Mouse (Mus musculus) MN1 (cell line): ENCODE data around the gene Mindy4b-ps.

Experiments
- DNase-seq: peaks from one replicate; pipeline ENCODE4 v3.0.0-alpha.2; 2016; ENCODE audit warnings: low spot score

The Mindy4b-ps gene

DNA sequence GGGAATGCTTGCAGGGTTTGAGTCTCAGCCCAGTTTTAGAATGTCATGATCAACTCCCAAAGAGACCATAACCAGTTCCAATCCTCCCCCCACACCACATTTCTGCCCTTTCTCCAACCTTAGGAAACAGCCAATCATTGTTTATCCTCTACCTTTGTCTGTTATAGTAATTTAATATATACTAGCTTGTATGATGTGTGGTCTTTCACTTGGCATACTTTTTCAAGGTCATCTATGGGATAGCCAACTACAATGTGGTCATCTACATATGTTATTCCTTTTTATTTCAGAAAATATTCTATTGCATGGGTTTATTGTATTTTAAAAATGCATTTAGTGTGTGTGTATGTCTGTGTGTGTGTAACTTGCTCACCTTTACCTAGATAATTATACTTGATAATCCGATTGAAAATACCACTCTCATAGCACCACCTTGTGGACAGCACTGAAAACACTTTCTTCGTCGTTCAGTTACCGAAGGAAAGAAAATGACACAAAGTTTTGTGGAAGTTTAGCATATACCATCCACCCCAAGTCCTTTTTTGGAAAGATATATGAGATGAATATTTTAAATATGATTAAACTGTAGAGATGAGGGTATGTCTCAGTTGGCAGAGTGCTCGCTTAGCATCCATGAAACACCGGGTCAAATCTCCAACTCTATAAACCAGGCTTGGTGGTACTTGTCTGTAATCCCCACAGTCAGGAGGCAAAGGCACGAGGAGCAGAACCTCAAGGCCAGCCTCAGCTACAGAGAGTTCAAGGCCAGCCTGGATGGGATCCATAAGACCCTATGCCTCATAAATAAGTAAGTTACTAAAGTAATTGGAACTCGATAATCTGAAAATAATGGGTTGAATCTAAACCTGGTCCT lies 37.7 kb downstream of the Mindy4b-ps start:
- peak; percentile 41 for DNase-seq

- DNase-seq, result no peak
Observed at GRCm38 (mm10) chr3:58783602-58784218, 38.4 kb downstream of the Mindy4b-ps start.

DNA sequence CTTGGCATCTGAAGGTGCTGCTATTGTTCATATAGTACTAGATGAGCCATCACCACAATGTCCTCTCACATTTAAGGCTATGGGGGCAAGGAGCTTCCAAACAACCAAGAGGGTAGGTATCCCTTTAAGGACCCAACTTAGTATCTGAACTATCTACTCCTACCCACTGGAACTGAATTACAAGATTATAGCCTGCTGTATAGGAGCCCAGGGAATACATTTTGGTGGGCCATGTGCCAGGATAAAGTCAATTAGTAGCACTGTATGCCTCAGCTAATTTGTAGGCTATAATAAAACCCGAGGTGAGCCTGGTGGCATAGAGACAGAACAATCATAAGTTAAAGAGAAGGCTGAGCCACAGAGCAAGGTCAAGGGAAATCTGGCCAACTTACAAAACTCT lies 65.7 kb downstream of the Mindy4b-ps start:
- no peak for DNase-seq

DNA sequence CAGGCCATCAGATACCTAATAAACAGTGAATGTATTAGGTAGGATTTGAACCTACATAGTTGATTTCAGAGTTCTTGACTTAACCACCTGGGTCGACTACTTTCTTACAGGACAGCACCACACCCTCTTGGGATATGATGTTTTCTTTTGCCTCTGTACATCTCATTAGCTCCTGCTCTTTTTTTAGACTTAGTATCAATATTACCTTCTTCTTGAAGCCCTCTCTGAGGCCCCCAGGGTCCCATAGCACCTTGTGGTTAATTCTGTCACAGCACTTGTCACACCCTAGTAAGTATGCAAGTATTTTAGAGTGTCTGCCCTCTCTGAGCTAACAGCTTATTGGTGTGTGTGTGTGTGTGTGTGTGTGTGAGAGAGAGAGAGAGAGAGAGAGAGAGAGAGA lies 66.3 kb downstream of the Mindy4b-ps start:
- no peak for DNase-seq

DNA sequence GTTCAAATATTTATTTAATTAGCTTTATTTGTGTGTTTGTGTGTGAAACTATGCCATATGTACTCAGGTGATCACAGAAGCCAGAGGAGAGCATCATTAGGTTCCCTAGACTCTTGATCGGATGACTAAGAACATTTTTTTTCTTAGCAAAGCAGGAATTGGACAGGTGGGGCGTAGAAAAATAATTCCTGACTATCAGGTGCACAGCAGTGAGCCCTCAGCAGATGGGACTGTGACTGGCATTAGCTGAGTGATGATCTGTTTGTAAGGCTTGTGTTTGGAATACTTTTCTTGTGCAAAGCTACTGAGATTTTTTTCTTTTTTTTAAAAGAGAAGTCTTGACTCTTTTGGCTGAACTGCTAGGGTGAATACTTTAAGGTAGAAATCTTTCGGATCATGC lies 67.8 kb downstream of the Mindy4b-ps start:
- no peak for DNase-seq

- no peak for DNase-seq
Observed at GRCm38 (mm10) chr3:58751818-58752620, 70.1 kb downstream of the Mindy4b-ps start.

- no peak for DNase-seq
Observed at GRCm38 (mm10) chr3:58748724-58749123, 73.4 kb downstream of the Mindy4b-ps start.

GRCm38 (mm10) chr3:58747924-58748323 lies 74.2 kb downstream of the Mindy4b-ps start:
- DNase-seq, result no peak

DNA sequence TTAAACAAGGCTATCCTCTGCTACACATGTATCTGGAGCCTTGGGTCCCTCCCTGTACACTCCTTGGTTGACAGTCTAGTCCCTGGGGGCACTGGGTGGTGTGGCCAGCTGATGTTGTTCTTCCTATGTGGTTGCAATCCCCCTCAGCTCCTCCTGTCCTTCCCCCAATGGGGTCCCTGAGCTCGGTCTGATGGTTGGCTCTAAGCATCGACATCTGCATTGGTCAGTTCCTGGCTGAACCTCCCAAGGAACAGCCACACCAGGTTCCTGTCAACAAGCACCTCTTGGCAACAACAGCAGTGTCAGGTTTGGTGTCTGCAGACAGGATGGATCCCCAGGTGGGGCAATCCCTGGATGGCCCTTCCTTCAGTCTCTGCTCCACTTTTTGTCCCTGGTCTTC lies 82.6 kb downstream of the Mindy4b-ps start:
- no peak for DNase-seq
